ENCODE assay signal across 9 mouse cellular contexts in the genomic region with DNA sequence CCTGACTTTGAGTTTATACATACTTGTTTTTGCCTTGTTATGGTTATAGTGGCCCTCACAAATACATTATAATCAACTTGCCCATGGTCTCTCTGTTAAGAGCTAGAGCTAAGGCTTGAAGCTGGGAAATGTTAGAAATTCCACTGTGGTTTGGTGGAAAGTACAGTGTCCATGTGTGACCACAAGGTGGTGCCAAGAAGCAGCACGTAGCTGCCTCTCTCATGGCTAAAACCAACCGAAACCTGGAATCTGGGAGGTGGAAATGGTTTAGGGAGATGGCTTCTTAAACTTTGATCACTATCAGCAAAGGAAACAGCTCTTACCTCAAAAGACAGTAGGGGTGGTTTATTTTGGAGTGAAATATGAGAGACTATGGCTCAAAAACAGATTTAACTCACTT. TPM values are rescaled to one million over a fixed set of nuclear protein-coding genes. Genes with fewer than 3 reads are reported as not detected.
A peak's percentile ranks its signal among the peaks of the same experiment; 100 is the strongest.
DNase-seq lines count a peak whose midpoint lies in the region; ATAC-seq and TF ChIP-seq lines count a peak whose summit lies in the region.
"Had no signal": no experiment of that assay in that cellular context is flagged by ENCODE, and none has a peak within 500 bp of the region (broad histone marks: within the 10 kb centered on the region; RNA-seq: fewer than 3 reads in every experiment).

No protein-coding gene starts in this region.

- H3K4me2 ChIP-seq in kidney, embryonic 16.5 days (replicated peaks; ENCODE audit: low read depth, low read length), result no peak overlapping the region
- H3K4me2 ChIP-seq: embryonic facial prominence, embryonic 12.5 days had no signal

- 6% methylated on average over 2 of the region's 2 CpGs for WGBS in kidney, embryonic 16.5 days

- intact Hi-C loops in gastrocnemius, postnatal 36 days (cut with DNase I), result loop anchor here (2.0 to 5.0 kb wide), 3 partner anchors 56 to 416 kb away; no protein-coding TSS in a partner anchor

- H3K27ac ChIP-seq in kidney, embryonic 16.5 days (ENCODE audit: low read length), result no peak overlapping the region
- H3K27ac ChIP-seq in cortical plate, adult 2 months (ENCODE audit: insufficient read depth, low read length), result no peak overlapping the region
- H3K27ac ChIP-seq: embryonic facial prominence, embryonic 12.5 days had no signal

- no peak for ATAC-seq in kidney, embryonic 16.5 days (ENCODE audit: low FRiP score, low TSS enrichment)

- H3K4me3 ChIP-seq in kidney, embryonic 16.5 days (ENCODE audit: low read length), result no peak overlapping the region
- no peak overlapping the region for H3K4me3 ChIP-seq in E14TG2a.4 (replicated peaks; ENCODE audit: low read length)
- no peak overlapping the region for H3K4me3 ChIP-seq in cortical plate, adult 2 months (ENCODE audit: insufficient read depth, low read length)
- H3K4me3 ChIP-seq: embryonic facial prominence, embryonic 12.5 days had no signal

- no peaks in the 10 kb centered on the region for H3K9me3 ChIP-seq in kidney, embryonic 16.5 days (ENCODE audit: low read length)
- no peaks in the 10 kb centered on the region for H3K9me3 ChIP-seq in E14TG2a.4 (ENCODE audit: low read length)
- H3K9me3 ChIP-seq: embryonic facial prominence, embryonic 12.5 days had no signal

- no peak overlapping the region for H3K9ac ChIP-seq in kidney, embryonic 16.5 days (replicated peaks; ENCODE audit: low read length)
- H3K9ac ChIP-seq: embryonic facial prominence, embryonic 12.5 days had no signal

- peak; percentile 68 for TF ChIP-seq CTCF in E14TG2a.4 (conservative IDR thresholded peaks at IDR 0.05; ENCODE audit: low read length)
- peak; percentile 83 for TF ChIP-seq CTCF in cortical plate, adult 2 months (IDR thresholded peaks at IDR 0.05; ENCODE audit: extremely low read depth, insufficient read depth, low read length)

- no peaks in the 10 kb centered on the region for H3K27me3 ChIP-seq in kidney, embryonic 16.5 days (ENCODE audit: insufficient read depth, low read length)
- H3K27me3 ChIP-seq in E14TG2a.4 (ENCODE audit: insufficient read depth, low read length), result no peaks in the 10 kb centered on the region
- H3K27me3 ChIP-seq in splenic B cell, adult 2 months (ENCODE audit: control insufficient read depth, insufficient read depth, low read length, poor library complexity, severe bottlenecking), result no peaks in the 10 kb centered on the region
- H3K27me3 ChIP-seq: embryonic facial prominence, embryonic 12.5 days had no signal

- no peak for TF ChIP-seq POLR2A in cortical plate, adult 2 months (IDR thresholded peaks at IDR 0.05; ENCODE audit: extremely low read depth, insufficient read depth, low read length)

- DNase-seq in kidney, adult 9 months, result peak; percentile 48
- DNase-seq in 416B (ENCODE audit: low read depth), result peak; percentile 75
- DNase-seq in kidney, postnatal 4 days, result peak; percentile 62 to 64
- DNase-seq in splenic B cell, adult 2 months (ENCODE audit: low read depth, low spot score), result peak; percentile 37
- no peak for DNase-seq in gastrocnemius, postnatal 36 days

- peaks cover 19% of the 10 kb centered on the region for H3K36me3 ChIP-seq in kidney, embryonic 16.5 days (ENCODE audit: insufficient read depth, low read length)
- H3K36me3 ChIP-seq in E14TG2a.4 (ENCODE audit: insufficient read depth, low read length), result peaks cover 56% of the 10 kb centered on the region
- H3K36me3 ChIP-seq in splenic B cell, adult 2 months (ENCODE audit: control insufficient read depth, insufficient read depth, low read length, poor library complexity, severe bottlenecking), result peaks cover 11% of the 10 kb centered on the region; the same call in 1 of the 2 replicates

- 0 out of 2 replicates have a peak, but pooled peaks cover 3% of the 10 kb centered on the region for H3K4me1 ChIP-seq in kidney, embryonic 16.5 days (ENCODE audit: insufficient read depth, low read length)
- peaks cover 45% of the 10 kb centered on the region for H3K4me1 ChIP-seq in E14TG2a.4 (replicated peaks; ENCODE audit: low read depth, low read length)
- peaks cover 19% of the 10 kb centered on the region for H3K4me1 ChIP-seq in cortical plate, adult 2 months (ENCODE audit: control insufficient read depth, insufficient read depth, low read length)

RNA-seq across cellular contexts. Expression of a gene that starts 17.6 kb away (rescaled TPM):
- 17.7 and 20.3 TPM in 2 replicates for polyA plus RNA-seq in kidney, embryonic 16.5 days (2015; fragmentation: Nextera tagmentation; extraction: Ambion mirVana)
- 12.0 and 13.4 TPM in 2 replicates for polyA plus RNA-seq in cortical plate, adult 2 months (2012; rRNA removed)
- total RNA-seq in gastrocnemius, postnatal 36 days (2021), result 1 to 10 TPM; 3.8 to 4.5 TPM

Comparison
In these comparisons a context has a peak if more than half of its experiments do, and no peak if none do; other contexts are left out.
1. DNase-seq: peak in kidney, adult 9 months (single experiment), 416B (single experiment), kidney, postnatal 4 days (2 of 2) and splenic B cell, adult 2 months (single experiment); none in gastrocnemius, postnatal 36 days (0 of 2).